Mouse (Mus musculus): ENCODE data around the gene Dtl.

The Dtl gene

GRCm38 (mm10) chr1:191517056-191517455, 58.3 kb downstream of the Dtl start:
- ChIA-PET POLR2A (interaction anchor here in 2 of 4 experiments (1.0 to 1.1 kb wide), 2 partner anchors 119 to 120 kb away, joined by 3 to 4 read pairs; no protein-coding TSS in a partner anchor), CTCF (interaction anchor here in 1 of 4 experiments (1.2 kb wide), 1 partner anchor 153 kb away, joined by 3 read pairs; no protein-coding TSS in a partner anchor)

GRCm38 (mm10) chr1:191516351-191516750, 59.0 kb downstream of the Dtl start:
- ChIA-PET CTCF (interaction anchor here in 1 of 4 experiments (1.2 kb wide), 1 partner anchor 152 kb away, joined by 3 read pairs; no protein-coding TSS in a partner anchor), POLR2A (interaction anchor here in 1 of 4 experiments (1.1 kb wide), 1 partner anchor 119 kb away, joined by 3 read pairs; no protein-coding TSS in a partner anchor)

GRCm38 (mm10) chr1:191513195-191513594, 62.1 kb downstream of the Dtl start:
- POLR2A ChIA-PET, result interaction anchor here in 1 of 4 experiments (1.5 kb wide), 1 partner anchor 148 kb away, joined by 3 read pairs; no protein-coding TSS in a partner anchor
- CTCF ChIA-PET, result no interaction called here

- CTCF ChIA-PET, result interaction anchor here in 1 of 4 experiments (0.6 kb wide), 1 partner anchor 131 kb away, joined by 3 read pairs; no protein-coding TSS in a partner anchor
- POLR2A ChIA-PET, result interaction anchor here in 1 of 4 experiments (1.5 kb wide), 1 partner anchor 148 kb away, joined by 3 read pairs; no protein-coding TSS in a partner anchor
Observed at GRCm38 (mm10) chr1:191512383-191512782, 63.0 kb downstream of the Dtl start.

- POLR2A ChIA-PET, result no interaction called here
- CTCF ChIA-PET, result no interaction called here
Observed at GRCm38 (mm10) chr1:191511503-191511902, 63.8 kb downstream of the Dtl start.

GRCm38 (mm10) chr1:191509865-191510264, 65.5 kb downstream of the Dtl start:
- ChIA-PET CTCF (interaction anchor here in 1 of 4 experiments (0.9 kb wide), 1 partner anchor 118 kb away, joined by 3 read pairs; no protein-coding TSS in a partner anchor), POLR2A (interaction anchor here in 2 of 4 experiments (0.9 to 1.8 kb wide), 3 partner anchors 66 to 113 kb away, joined by 3 to 4 read pairs (median 4); partner anchors contain the start of genes Dtl (in 1 of the 2) and Ints7 (in 1 of the 2))

- CTCF ChIA-PET, result no interaction called here
- POLR2A ChIA-PET, result interaction anchor here in 2 of 4 experiments (1.2 to 1.8 kb wide), 2 partner anchors 66 to 112 kb away, joined by 4 read pairs; partner anchors contain the start of genes Dtl (in 1 of the 2) and Ints7 (in 1 of the 2)
Observed at GRCm38 (mm10) chr1:191509131-191509530, 66.2 kb downstream of the Dtl start.

- POLR2A ChIA-PET, result no interaction called here
- CTCF ChIA-PET, result no interaction called here
Observed at GRCm38 (mm10) chr1:191506791-191507190, 68.6 kb downstream of the Dtl start.

GRCm38 (mm10) chr1:191499666-191500065, 75.7 kb downstream of the Dtl start:
- CTCF ChIA-PET, result no interaction called here
- POLR2A ChIA-PET, result interaction anchor here in 3 of 4 experiments (0.6 to 3.7 kb wide), 3 partner anchors 102 to 330 kb away, joined by 3 to 18 read pairs (median 4); no protein-coding TSS in a partner anchor

- POLR2A ChIA-PET, result interaction anchor here in 2 of 4 experiments (0.7 to 3.9 kb wide), 7 partner anchors 12 to 101 kb away, joined by 3 to 18 read pairs (median 3); no protein-coding TSS in a partner anchor
- CTCF ChIA-PET, result interaction anchor here in 2 of 4 experiments (0.6 to 1.1 kb wide), 4 partner anchors 14 to 252 kb away, joined by 3 to 5 read pairs (median 4); no protein-coding TSS in a partner anchor
Observed at GRCm38 (mm10) chr1:191498271-191498955, 76.9 kb downstream of the Dtl start.

GRCm38 (mm10) chr1:191496676-191497075, 78.7 kb downstream of the Dtl start:
- CTCF ChIA-PET, result no interaction called here
- POLR2A ChIA-PET, result interaction anchor here in 2 of 4 experiments (1.2 to 3.9 kb wide), 3 partner anchors 70 to 99 kb away, joined by 3 to 18 read pairs (median 16); no protein-coding TSS in a partner anchor

- CTCF ChIA-PET, result no interaction called here
- POLR2A ChIA-PET, result interaction anchor here in 1 of 4 experiments (0.6 kb wide), 1 partner anchor 33 kb away, joined by 3 read pairs; no protein-coding TSS in a partner anchor
Observed at GRCm38 (mm10) chr1:191495051-191495467, 80.3 kb downstream of the Dtl start.

- ChIA-PET CTCF (interaction anchor here in 1 of 4 experiments (0.7 kb wide), 1 partner anchor 404 kb away, joined by 3 read pairs; no protein-coding TSS in a partner anchor), POLR2A (interaction anchor here in 2 of 4 experiments (0.6 to 1.9 kb wide), 3 partner anchors 62 to 166 kb away, joined by 3 to 4 read pairs (median 4); no protein-coding TSS in a partner anchor)
Observed at GRCm38 (mm10) chr1:191494303-191494655, 81.1 kb downstream of the Dtl start.

- CTCF ChIA-PET, result interaction anchor here in 2 of 4 experiments (0.5 to 0.7 kb wide), 3 partner anchors 51 to 1352 kb away, joined by 3 read pairs; no protein-coding TSS in a partner anchor
- POLR2A ChIA-PET, result interaction anchor here in 3 of 4 experiments (0.6 to 1.9 kb wide), 4 partner anchors 51 to 97 kb away, joined by 3 to 7 read pairs (median 4); no protein-coding TSS in a partner anchor
Observed at GRCm38 (mm10) chr1:191493476-191494302, 81.7 kb downstream of the Dtl start.

GRCm38 (mm10) chr1:191490446-191490845, 84.9 kb downstream of the Dtl start:
- POLR2A ChIA-PET, result no interaction called here
- CTCF ChIA-PET, result no interaction called here
